Mouse (Mus musculus): ENCODE measurements around the gene Ywhae. TPM values are rescaled to one million over a fixed set of nuclear protein-coding genes. Genes with fewer than 3 reads are reported as not detected.
"Not testable (repeated sequence)": the region's sequence is repeated elsewhere in the genome, so short reads cannot be mapped to it uniquely, and the experiment has no call there.

Ywhae gene
- 870 and 906 TPM in 2 replicates for polyA plus RNA-seq (2012; rRNA removed)

DNA sequence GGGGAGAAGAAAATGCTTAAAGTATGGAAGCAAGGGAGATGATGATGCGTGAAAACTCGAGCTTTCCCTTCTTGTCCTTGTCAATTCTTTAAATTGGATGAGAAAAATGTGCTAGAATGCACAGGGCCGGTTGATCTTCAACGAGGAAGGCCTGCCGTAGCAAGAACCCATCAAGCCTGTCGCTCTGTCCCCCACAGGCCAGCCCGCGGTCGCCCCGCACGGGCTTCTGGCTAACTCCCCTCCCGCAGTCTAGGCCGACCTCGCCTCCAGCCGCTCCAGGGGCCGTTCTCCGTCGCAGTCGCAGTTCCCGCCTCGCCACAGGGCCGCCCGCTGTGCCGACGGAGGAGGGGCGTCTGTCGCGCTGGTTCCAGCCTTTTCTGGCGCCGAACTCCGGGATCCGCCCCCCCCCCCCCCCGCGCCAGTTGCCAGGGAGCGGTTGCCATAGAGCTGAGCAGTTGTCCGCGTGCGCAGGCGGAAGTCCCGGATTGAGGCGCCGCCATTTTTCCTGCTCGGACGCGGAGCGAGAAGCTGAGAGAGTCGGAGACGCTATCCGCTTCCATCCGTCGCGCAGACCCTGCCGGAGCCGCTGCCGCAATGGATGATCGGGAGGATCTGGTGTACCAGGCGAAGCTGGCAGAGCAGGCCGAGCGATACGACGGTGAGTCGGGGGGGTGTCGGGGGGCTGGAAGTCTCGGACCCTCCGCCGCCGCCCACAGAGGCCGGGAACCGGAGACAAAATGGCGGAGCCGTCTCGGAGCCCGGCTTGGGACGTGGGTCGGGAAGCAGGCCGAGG, at the start of gene Ywhae:
Ywhae (plus strand) TSS at position 436 of the 793 bp plus-strand sequence.
- peaks cover 13% of the 10 kb centered on the region for H3K4me1 ChIP-seq (ENCODE audit: control insufficient read depth, insufficient read depth, low read length)
- DNase-seq = peak; percentile 91 to 95
- peak within 1 kb of the TSS; percentile 94 for H3K4me3 ChIP-seq (replicated peaks; ENCODE audit: insufficient read depth, low read depth, low read length)
- peak within 1 kb of the TSS; percentile 97 for H3K27ac ChIP-seq (ENCODE audit: insufficient read depth, low read length)
- no peaks in the 10 kb centered on the region for H3K27me3 ChIP-seq (ENCODE audit: control insufficient read depth, insufficient read depth, low read length)
- under 1% methylated on average over 76 of the region's 76 CpGs for WGBS
- TF ChIP-seq CTCF (IDR thresholded peaks at IDR 0.05; ENCODE audit: borderline replicate concordance, insufficient read depth, low read depth, low read length) (no peak), POLR2A (IDR thresholded peaks at IDR 0.05; ENCODE audit: borderline replicate concordance, insufficient read depth, low read length) (peak; percentile 81)

- 90% methylated on average over 5 of the region's 5 CpGs for WGBS
- H3K4me3 ChIP-seq (replicated peaks; ENCODE audit: insufficient read depth, low read depth, low read length) = no peak overlapping the region
- peaks cover 11% of the 10 kb centered on the region for H3K4me1 ChIP-seq (ENCODE audit: control insufficient read depth, insufficient read depth, low read length)
- no peak overlapping the region for H3K27ac ChIP-seq (ENCODE audit: insufficient read depth, low read length)
- H3K27me3 ChIP-seq (ENCODE audit: control insufficient read depth, insufficient read depth, low read length) = no peaks in the 10 kb centered on the region
- TF ChIP-seq CTCF (IDR thresholded peaks at IDR 0.05; ENCODE audit: borderline replicate concordance, insufficient read depth, low read depth, low read length) (no peak), POLR2A (IDR thresholded peaks at IDR 0.05; ENCODE audit: borderline replicate concordance, insufficient read depth, low read length) (no peak)
- DNase-seq = no peak
Observed at GRCm38 (mm10) chr11:75684462-75684861, 48.2 kb upstream of the Ywhae start.

DNA sequence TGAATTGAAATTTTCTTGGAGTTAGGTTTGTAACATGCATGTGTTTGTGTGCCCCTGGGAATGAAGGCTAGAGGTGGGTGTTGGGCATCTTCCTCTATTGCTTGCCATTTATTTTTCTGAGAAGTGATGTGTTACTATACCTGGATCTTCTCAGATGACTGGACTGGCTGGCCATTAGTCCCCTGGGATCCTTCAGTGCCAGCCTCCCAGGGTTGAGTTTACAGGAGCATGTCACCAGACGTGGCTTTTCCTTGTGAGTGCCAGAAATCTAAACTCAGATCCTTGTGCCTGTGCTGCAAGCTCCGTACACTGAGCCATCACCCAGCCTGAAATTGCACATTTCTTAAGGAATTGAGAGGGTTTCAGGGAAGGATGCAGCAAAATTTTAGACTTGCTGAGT, 47.7 kb upstream of the Ywhae start:
- no peak overlapping the region for H3K27ac ChIP-seq (ENCODE audit: insufficient read depth, low read length)
- no peak for TF ChIP-seq POLR2A (IDR thresholded peaks at IDR 0.05; ENCODE audit: borderline replicate concordance, insufficient read depth, low read length)
- DNase-seq = peak in 1 of 2 experiments; percentile 18
- WGBS = 15% methylated on average over 2 of the region's 2 CpGs
- no peak overlapping the region for H3K4me3 ChIP-seq (replicated peaks; ENCODE audit: insufficient read depth, low read depth, low read length)
- H3K4me1 ChIP-seq (ENCODE audit: control insufficient read depth, insufficient read depth, low read length) = peaks cover 11% of the 10 kb centered on the region
- H3K27me3 ChIP-seq (ENCODE audit: control insufficient read depth, insufficient read depth, low read length) = no peaks in the 10 kb centered on the region

DNA sequence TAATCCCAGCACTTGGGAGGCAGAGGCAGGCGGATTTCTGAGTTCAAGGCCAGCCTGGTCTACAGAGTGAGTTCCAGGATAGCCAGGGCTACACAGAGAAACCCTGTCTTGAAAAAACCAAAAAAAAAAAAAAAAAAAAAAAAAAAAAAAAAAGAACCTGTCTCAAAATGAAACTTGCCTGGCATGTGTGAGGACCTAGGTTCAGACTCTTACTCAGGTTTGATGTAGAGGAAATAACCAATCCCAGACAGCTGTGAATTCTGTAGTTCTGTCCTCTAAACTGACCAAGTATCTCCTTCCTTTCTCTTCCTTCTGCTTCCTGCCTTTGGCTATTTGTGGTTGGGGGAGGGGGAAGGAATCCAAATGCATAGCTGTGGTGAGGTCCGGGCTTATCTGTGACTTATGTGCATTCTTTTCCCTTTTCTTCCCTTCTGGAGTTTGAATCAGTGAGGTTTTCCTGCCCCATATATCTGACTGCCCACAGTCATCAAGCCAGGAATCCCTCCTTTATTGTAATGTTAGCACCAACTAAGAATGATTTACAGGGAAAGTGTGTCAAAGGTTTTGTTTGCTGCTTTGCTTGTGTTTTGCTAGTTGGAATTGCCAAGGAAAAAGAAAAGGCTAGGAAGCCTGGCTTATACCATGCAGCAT, 45.2 kb upstream of the Ywhae start:
- no peak overlapping the region for H3K27ac ChIP-seq (ENCODE audit: insufficient read depth, low read length)
- TF ChIP-seq POLR2A (IDR thresholded peaks at IDR 0.05; ENCODE audit: borderline replicate concordance, insufficient read depth, low read length) (no peak), CTCF (IDR thresholded peaks at IDR 0.05; ENCODE audit: borderline replicate concordance, insufficient read depth, low read depth, low read length) (no peak)
- WGBS = 76% methylated on average over 2 of the region's 2 CpGs

DNA sequence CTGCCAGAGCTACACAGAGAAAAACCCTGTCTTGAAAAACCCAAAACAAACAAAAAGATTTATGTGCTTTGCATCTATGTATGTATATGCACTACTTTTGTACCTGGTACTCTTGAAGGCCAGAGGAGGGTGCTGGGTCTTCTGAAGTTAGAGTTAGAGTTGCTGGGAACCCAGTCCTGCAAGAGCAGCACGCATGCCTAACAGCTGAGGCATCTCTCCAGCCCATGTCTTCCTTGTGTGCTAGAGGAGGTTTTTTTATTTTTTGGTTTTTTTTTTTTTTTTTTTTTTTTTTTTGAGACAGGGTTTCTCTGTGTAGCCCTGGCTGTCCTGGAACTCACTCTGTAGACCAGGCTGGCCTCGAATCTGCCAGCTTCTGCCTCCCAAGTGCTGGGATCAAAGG, 44.5 kb upstream of the Ywhae start:
- H3K27ac ChIP-seq (ENCODE audit: insufficient read depth, low read length) = no peak overlapping the region
- no peak for DNase-seq
- peaks cover 8% of the 10 kb centered on the region for H3K4me1 ChIP-seq (ENCODE audit: control insufficient read depth, insufficient read depth, low read length)
- 79% methylated on average over 2 of the region's 2 CpGs for WGBS
- TF ChIP-seq CTCF (IDR thresholded peaks at IDR 0.05; ENCODE audit: borderline replicate concordance, insufficient read depth, low read depth, low read length) (no peak), POLR2A (IDR thresholded peaks at IDR 0.05; ENCODE audit: borderline replicate concordance, insufficient read depth, low read length) (no peak)
- no peaks in the 10 kb centered on the region for H3K27me3 ChIP-seq (ENCODE audit: control insufficient read depth, insufficient read depth, low read length)
- H3K4me3 ChIP-seq (replicated peaks; ENCODE audit: insufficient read depth, low read depth, low read length) = no peak overlapping the region

More for the DNA sequence above, 45.2 kb upstream of the Ywhae start:
- DNase-seq = no peak
- H3K4me3 ChIP-seq (replicated peaks; ENCODE audit: insufficient read depth, low read depth, low read length) = no peak overlapping the region
- H3K4me1 ChIP-seq (ENCODE audit: control insufficient read depth, insufficient read depth, low read length) = peaks cover 8% of the 10 kb centered on the region
- H3K27me3 ChIP-seq (ENCODE audit: control insufficient read depth, insufficient read depth, low read length) = no peaks in the 10 kb centered on the region

GRCm38 (mm10) chr11:75689977-75690376, 42.7 kb upstream of the Ywhae start:
- H3K4me1 ChIP-seq (ENCODE audit: control insufficient read depth, insufficient read depth, low read length) = peaks cover 8% of the 10 kb centered on the region
- DNase-seq = no peak
- no peaks in the 10 kb centered on the region for H3K27me3 ChIP-seq (ENCODE audit: control insufficient read depth, insufficient read depth, low read length)
- 50% methylated on average over 1 of the region's 1 CpGs for WGBS
- no peak overlapping the region for H3K27ac ChIP-seq (ENCODE audit: insufficient read depth, low read length)
- no peak overlapping the region for H3K4me3 ChIP-seq (replicated peaks; ENCODE audit: insufficient read depth, low read depth, low read length)
- TF ChIP-seq CTCF (IDR thresholded peaks at IDR 0.05; ENCODE audit: borderline replicate concordance, insufficient read depth, low read depth, low read length) = no peak
- TF ChIP-seq POLR2A (IDR thresholded peaks at IDR 0.05; ENCODE audit: borderline replicate concordance, insufficient read depth, low read length) = no peak

DNA sequence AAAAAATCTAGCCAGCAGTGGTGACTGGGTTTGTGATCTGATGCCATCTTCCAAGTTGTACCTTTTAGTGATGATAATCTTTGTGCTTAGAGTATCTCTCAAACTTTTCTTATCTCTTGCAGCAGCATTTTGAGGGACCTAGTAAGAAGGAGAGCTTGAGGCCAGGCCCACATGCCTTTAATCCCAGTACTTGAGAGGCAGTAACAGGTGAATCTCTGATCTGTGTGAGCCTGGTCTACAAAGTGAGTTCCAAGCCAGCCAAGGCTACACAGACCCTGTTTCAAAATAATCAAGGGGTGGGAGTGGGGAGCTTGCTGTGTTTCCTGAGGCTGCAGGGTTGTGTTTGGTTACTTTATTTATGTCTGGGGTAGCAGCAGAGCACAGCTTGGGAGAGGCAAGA, 41.6 kb upstream of the Ywhae start:
- no peak overlapping the region for H3K27ac ChIP-seq (ENCODE audit: insufficient read depth, low read length)
- H3K4me1 ChIP-seq (ENCODE audit: control insufficient read depth, insufficient read depth, low read length) = peaks cover 6% of the 10 kb centered on the region; the same call in 1 of the 2 replicates
- TF ChIP-seq CTCF (IDR thresholded peaks at IDR 0.05; ENCODE audit: borderline replicate concordance, insufficient read depth, low read depth, low read length) (no peak), POLR2A (IDR thresholded peaks at IDR 0.05; ENCODE audit: borderline replicate concordance, insufficient read depth, low read length) (no peak)
- DNase-seq = no peak
- H3K4me3 ChIP-seq (replicated peaks; ENCODE audit: insufficient read depth, low read depth, low read length) = no peak overlapping the region
- H3K27me3 ChIP-seq (ENCODE audit: control insufficient read depth, insufficient read depth, low read length) = no peaks in the 10 kb centered on the region

- no peak for TF ChIP-seq CTCF (IDR thresholded peaks at IDR 0.05; ENCODE audit: borderline replicate concordance, insufficient read depth, low read depth, low read length)
- TF ChIP-seq POLR2A (IDR thresholded peaks at IDR 0.05; ENCODE audit: borderline replicate concordance, insufficient read depth, low read length) = no peak
- Histone ChIP-seq H3K27ac (ENCODE audit: insufficient read depth, low read length) (no peak overlapping the region), H3K4me3 (replicated peaks; ENCODE audit: insufficient read depth, low read depth, low read length) (no peak overlapping the region), H3K4me1 (ENCODE audit: control insufficient read depth, insufficient read depth, low read length) (no peaks in the 10 kb centered on the region), H3K27me3 (ENCODE audit: control insufficient read depth, insufficient read depth, low read length) (no peaks in the 10 kb centered on the region)
- no peak for DNase-seq
- WGBS = 95% methylated on average over 5 of the region's 5 CpGs
Observed at GRCm38 (mm10) chr11:75693570-75693969, 39.1 kb upstream of the Ywhae start.

GRCm38 (mm10) chr11:75697464-75697863, 35.2 kb upstream of the Ywhae start:
- not testable (repeated sequence) for DNase-seq; H3K4me1 ChIP-seq (ENCODE audit: control insufficient read depth, insufficient read depth, low read length); H3K4me3 ChIP-seq (replicated peaks; ENCODE audit: insufficient read depth, low read depth, low read length); H3K27me3 ChIP-seq (ENCODE audit: control insufficient read depth, insufficient read depth, low read length); H3K27ac ChIP-seq (ENCODE audit: insufficient read depth, low read length)
- 91% methylated on average over 3 of the region's 3 CpGs for WGBS
